Mouse (Mus musculus): ENCODE data around the gene Coro6. TPM values are rescaled to one million over a fixed set of nuclear protein-coding genes. Genes with fewer than 3 reads are reported as not detected.

The Coro6 gene
- polyA plus RNA-seq, 1 experiment from 2014 or later = 0.45 TPM

GRCm38 (mm10) chr11:77501392-77501791 is 39.2 kb downstream of the Coro6 start:
- Histone ChIP-seq H3K4me2 (ENCODE audit: low read depth, low read length) (no peak overlapping the region), H3K4me1 (ENCODE audit: control insufficient read depth, low read depth, low read length) (peaks cover 14% of the 10 kb centered on the region), H3K4me3 (ENCODE audit: low read depth, low read length) (no peak overlapping the region), H3K36me3 (ENCODE audit: control insufficient read depth, insufficient read depth) (peaks cover 9% of the 10 kb centered on the region; the same call in 1 of the 2 replicates), H3K9me3 (replicated peaks; ENCODE audit: control insufficient read depth, low read length) (no peaks in the 10 kb centered on the region), H3K27ac (ENCODE audit: low read length) (no peak overlapping the region), H3K9ac (ENCODE audit: low read depth, low read length) (no peak overlapping the region), H3K27me3 (ENCODE audit: control insufficient read depth, insufficient read depth, low read depth, low read length) (no peaks in the 10 kb centered on the region)
- ATAC-seq (ENCODE audit: low read depth) = no peak
- 15% methylated on average over 5 of the region's 5 CpGs for WGBS (ENCODE audit: insufficient replicate concordance)

DNA sequence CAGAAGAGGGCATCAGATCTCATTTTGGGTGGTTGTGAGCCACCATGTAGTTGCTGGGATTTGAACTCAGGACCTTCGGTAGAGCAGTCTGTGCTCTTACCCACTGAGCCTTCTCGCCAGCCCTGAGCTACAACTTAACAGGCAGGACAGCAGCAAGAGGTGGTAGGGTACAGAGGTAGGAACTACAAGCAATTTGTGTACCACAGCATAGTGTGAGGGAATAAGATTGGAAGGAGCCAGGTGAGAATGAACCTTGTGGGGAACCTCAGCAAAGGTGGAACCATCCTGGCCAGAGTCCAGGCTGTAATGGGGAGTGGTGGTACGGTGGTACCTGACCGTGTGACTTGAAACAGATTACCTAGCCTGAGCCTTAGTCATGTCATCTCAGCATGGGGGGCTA is 39.8 kb downstream of the Coro6 start:
- Histone ChIP-seq H3K36me3 (ENCODE audit: control insufficient read depth, insufficient read depth) (peaks cover 9% of the 10 kb centered on the region; the same call in 1 of the 2 replicates), H3K4me2 (ENCODE audit: low read depth, low read length) (no peak overlapping the region), H3K9ac (ENCODE audit: low read depth, low read length) (no peak overlapping the region), H3K9me3 (replicated peaks; ENCODE audit: control insufficient read depth, low read length) (no peaks in the 10 kb centered on the region), H3K27me3 (ENCODE audit: control insufficient read depth, insufficient read depth, low read depth, low read length) (no peaks in the 10 kb centered on the region), H3K4me3 (ENCODE audit: low read depth, low read length) (no peak overlapping the region), H3K4me1 (ENCODE audit: control insufficient read depth, low read depth, low read length) (peaks cover 11% of the 10 kb centered on the region), H3K27ac (ENCODE audit: low read length) (no peak overlapping the region)
- no peak for ATAC-seq (ENCODE audit: low read depth)
- 80% methylated on average over 4 of the region's 4 CpGs for WGBS (ENCODE audit: insufficient replicate concordance)

GRCm38 (mm10) chr11:77502481-77502880 is 40.3 kb downstream of the Coro6 start:
- H3K4me1 ChIP-seq (ENCODE audit: control insufficient read depth, low read depth, low read length) = peaks cover 6% of the 10 kb centered on the region
- no peaks in the 10 kb centered on the region for H3K9me3 ChIP-seq (replicated peaks; ENCODE audit: control insufficient read depth, low read length)
- H3K4me3 ChIP-seq (ENCODE audit: low read depth, low read length) = no peak overlapping the region
- no peak for ATAC-seq (ENCODE audit: low read depth)
- WGBS (ENCODE audit: insufficient replicate concordance) = 79% methylated on average over 6 of the region's 6 CpGs
- H3K4me2 ChIP-seq (ENCODE audit: low read depth, low read length) = no peak overlapping the region
- H3K9ac ChIP-seq (ENCODE audit: low read depth, low read length) = no peak overlapping the region
- H3K27ac ChIP-seq (ENCODE audit: low read length) = no peak overlapping the region
- no peaks in the 10 kb centered on the region for H3K27me3 ChIP-seq (ENCODE audit: control insufficient read depth, insufficient read depth, low read depth, low read length)
- H3K36me3 ChIP-seq (ENCODE audit: control insufficient read depth, insufficient read depth) = peaks cover 9% of the 10 kb centered on the region; the same call in 1 of the 2 replicates

DNA sequence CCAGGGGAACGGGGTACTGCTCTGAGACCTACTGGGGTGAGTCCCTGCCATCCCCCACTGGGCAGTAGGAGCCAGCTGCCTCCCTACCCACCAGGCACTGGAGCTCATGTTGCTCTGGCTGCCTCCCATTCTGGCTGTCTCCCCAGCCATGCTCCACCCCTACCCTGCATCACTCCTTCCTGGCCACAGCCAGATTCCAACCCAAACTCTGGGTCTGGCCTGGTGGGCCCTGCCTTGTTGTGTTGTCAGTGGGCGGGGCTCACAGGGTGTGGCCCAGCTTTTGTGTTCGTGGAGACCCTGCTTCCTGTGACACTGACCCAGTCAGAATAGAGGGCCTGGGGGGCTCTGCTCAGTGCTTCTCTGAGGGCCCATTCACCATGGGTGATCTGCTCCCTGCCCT is 41.3 kb downstream of the Coro6 start:
- no peak overlapping the region for H3K9ac ChIP-seq (ENCODE audit: low read depth, low read length)
- H3K27ac ChIP-seq (ENCODE audit: low read length) = no peak overlapping the region
- peaks cover 9% of the 10 kb centered on the region; the same call in 1 of the 2 replicates for H3K36me3 ChIP-seq (ENCODE audit: control insufficient read depth, insufficient read depth)

GRCm38 (mm10) chr11:77504377-77504776 is 42.2 kb downstream of the Coro6 start:
- WGBS (ENCODE audit: insufficient replicate concordance) = 86% methylated on average over 19 of the region's 19 CpGs
- no peak overlapping the region for H3K27ac ChIP-seq (ENCODE audit: low read length)
- H3K4me3 ChIP-seq (ENCODE audit: low read depth, low read length) = no peak overlapping the region
- ATAC-seq (ENCODE audit: low read depth) = no peak
- H3K9ac ChIP-seq (ENCODE audit: low read depth, low read length) = no peak overlapping the region
- peaks cover 6% of the 10 kb centered on the region for H3K4me1 ChIP-seq (ENCODE audit: control insufficient read depth, low read depth, low read length)
- H3K36me3 ChIP-seq (ENCODE audit: control insufficient read depth, insufficient read depth) = peaks cover 9% of the 10 kb centered on the region; the same call in 1 of the 2 replicates
- H3K27me3 ChIP-seq (ENCODE audit: control insufficient read depth, insufficient read depth, low read depth, low read length) = no peaks in the 10 kb centered on the region
- no peaks in the 10 kb centered on the region for H3K9me3 ChIP-seq (replicated peaks; ENCODE audit: control insufficient read depth, low read length)
- no peak overlapping the region for H3K4me2 ChIP-seq (ENCODE audit: low read depth, low read length)

More for the DNA sequence above, 41.3 kb downstream of the Coro6 start:
- no peak overlapping the region for H3K4me3 ChIP-seq (ENCODE audit: low read depth, low read length)
- no peak overlapping the region for H3K4me2 ChIP-seq (ENCODE audit: low read depth, low read length)
- WGBS (ENCODE audit: insufficient replicate concordance) = 34% methylated on average over 3 of the region's 3 CpGs
- H3K9me3 ChIP-seq (replicated peaks; ENCODE audit: control insufficient read depth, low read length) = no peaks in the 10 kb centered on the region
- no peaks in the 10 kb centered on the region for H3K27me3 ChIP-seq (ENCODE audit: control insufficient read depth, insufficient read depth, low read depth, low read length)
- ATAC-seq (ENCODE audit: low read depth) = no peak
- H3K4me1 ChIP-seq (ENCODE audit: control insufficient read depth, low read depth, low read length) = peaks cover 5% of the 10 kb centered on the region

DNA sequence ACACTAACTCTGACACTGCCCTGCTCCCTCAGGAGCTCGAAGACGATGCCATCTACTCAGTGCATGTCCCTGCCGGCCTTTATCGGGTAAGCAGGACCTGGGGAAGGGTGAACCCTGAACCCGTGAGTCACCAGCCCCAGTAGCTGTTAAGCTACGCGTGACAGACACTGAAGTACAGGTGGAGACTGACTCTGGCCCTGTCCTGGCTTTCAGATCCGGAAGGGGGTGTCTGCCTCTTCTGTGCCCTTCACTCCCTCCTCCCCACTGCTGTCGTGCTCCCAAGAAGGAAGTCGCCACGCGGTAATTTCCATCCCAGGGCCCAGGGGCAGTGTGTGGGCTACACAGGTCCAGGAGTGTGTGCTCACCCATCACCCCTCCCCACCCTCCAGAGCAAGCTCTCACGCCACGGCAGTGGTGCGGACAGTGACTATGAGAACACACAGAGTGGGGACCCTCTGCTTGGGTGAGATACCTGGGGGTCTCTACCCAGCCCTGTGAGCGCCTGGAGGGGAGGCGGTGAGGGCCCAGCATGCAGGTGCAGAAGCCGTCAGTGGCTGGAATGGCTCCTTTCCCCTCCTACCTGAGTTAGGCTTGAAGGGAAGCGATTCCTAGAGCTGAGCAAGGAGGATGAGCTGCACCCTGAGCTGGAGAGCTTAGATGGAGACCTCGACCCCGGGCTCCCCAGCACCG is 43.2 kb downstream of the Coro6 start:
- no peak for ATAC-seq (ENCODE audit: low read depth)
- Histone ChIP-seq H3K9me3 (replicated peaks; ENCODE audit: control insufficient read depth, low read length) (no peaks in the 10 kb centered on the region), H3K27ac (ENCODE audit: low read length) (no peak overlapping the region), H3K4me2 (ENCODE audit: low read depth, low read length) (no peak overlapping the region), H3K4me1 (ENCODE audit: control insufficient read depth, low read depth, low read length) (peaks cover 6% of the 10 kb centered on the region), H3K9ac (ENCODE audit: low read depth, low read length) (no peak overlapping the region), H3K4me3 (ENCODE audit: low read depth, low read length) (no peak overlapping the region), H3K36me3 (ENCODE audit: control insufficient read depth, insufficient read depth) (peaks cover 9% of the 10 kb centered on the region; the same call in 1 of the 2 replicates), H3K27me3 (ENCODE audit: control insufficient read depth, insufficient read depth, low read depth, low read length) (no peaks in the 10 kb centered on the region)
- WGBS (ENCODE audit: insufficient replicate concordance) = 83% methylated on average over 22 of the region's 22 CpGs

DNA sequence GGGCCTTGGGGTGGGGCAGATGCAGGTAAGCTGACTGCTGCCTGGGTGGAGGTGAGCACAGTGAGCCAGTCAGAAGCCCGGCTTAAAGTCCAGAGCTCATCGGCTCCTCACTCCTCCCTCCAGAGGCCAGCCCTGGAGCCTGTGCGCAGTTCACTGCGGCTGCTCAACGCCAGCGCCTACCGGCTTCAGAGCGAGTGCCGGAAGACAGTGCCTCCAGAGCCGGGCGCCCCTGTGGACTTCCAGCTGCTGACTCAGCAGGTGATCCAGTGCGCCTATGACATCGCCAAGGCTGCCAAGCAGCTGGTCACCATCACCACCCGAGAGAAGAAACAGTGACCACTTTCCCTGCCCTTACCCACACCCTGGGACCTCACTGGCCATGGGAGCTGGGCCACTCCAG is 44.1 kb downstream of the Coro6 start:
- Histone ChIP-seq H3K9ac (ENCODE audit: low read depth, low read length) (no peak overlapping the region), H3K9me3 (replicated peaks; ENCODE audit: control insufficient read depth, low read length) (no peaks in the 10 kb centered on the region), H3K27me3 (ENCODE audit: control insufficient read depth, insufficient read depth, low read depth, low read length) (no peaks in the 10 kb centered on the region), H3K4me3 (ENCODE audit: low read depth, low read length) (no peak overlapping the region), H3K36me3 (ENCODE audit: control insufficient read depth, insufficient read depth) (peaks cover 9% of the 10 kb centered on the region; the same call in 1 of the 2 replicates), H3K4me1 (ENCODE audit: control insufficient read depth, low read depth, low read length) (peaks cover 6% of the 10 kb centered on the region), H3K4me2 (ENCODE audit: low read depth, low read length) (no peak overlapping the region), H3K27ac (ENCODE audit: low read length) (no peak overlapping the region)
- ATAC-seq (ENCODE audit: low read depth) = no peak
- 94% methylated on average over 14 of the region's 14 CpGs for WGBS (ENCODE audit: insufficient replicate concordance)

- Histone ChIP-seq H3K9me3 (replicated peaks; ENCODE audit: control insufficient read depth, low read length) (no peaks in the 10 kb centered on the region), H3K4me2 (ENCODE audit: low read depth, low read length) (no peak overlapping the region), H3K27ac (ENCODE audit: low read length) (no peak overlapping the region), H3K36me3 (ENCODE audit: control insufficient read depth, insufficient read depth) (peaks cover 9% of the 10 kb centered on the region; the same call in 1 of the 2 replicates), H3K4me1 (ENCODE audit: control insufficient read depth, low read depth, low read length) (peaks cover 6% of the 10 kb centered on the region), H3K9ac (ENCODE audit: low read depth, low read length) (no peak overlapping the region), H3K4me3 (ENCODE audit: low read depth, low read length) (no peak overlapping the region), H3K27me3 (ENCODE audit: control insufficient read depth, insufficient read depth, low read depth, low read length) (no peaks in the 10 kb centered on the region)
- WGBS (ENCODE audit: insufficient replicate concordance) = 73% methylated on average over 6 of the region's 6 CpGs
- ATAC-seq (ENCODE audit: low read depth) = no peak
Measured at GRCm38 (mm10) chr11:77506941-77507340, 44.7 kb downstream of the Coro6 start.

DNA sequence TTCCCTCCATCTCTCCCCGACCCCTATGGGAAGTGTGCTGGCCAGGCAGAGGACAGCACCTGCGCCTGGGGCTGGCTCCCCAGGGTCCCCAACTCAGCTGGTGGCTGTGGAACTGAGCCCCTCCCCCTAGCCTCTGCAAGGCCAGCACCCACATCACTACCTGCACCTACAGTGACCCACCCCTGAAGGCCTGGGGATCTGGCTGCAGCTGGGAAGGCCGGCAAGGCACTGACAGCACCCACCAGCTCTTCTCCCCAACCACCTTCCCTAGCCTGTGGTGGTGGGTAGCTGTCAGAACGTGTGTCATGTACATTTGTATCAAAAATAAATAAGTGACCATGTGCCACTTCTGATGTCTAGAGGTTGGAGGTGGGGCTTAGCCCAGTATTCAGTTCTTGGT is 45.2 kb downstream of the Coro6 start:
- H3K4me3 ChIP-seq (ENCODE audit: low read depth, low read length) = no peak overlapping the region
- 63% methylated on average over 4 of the region's 4 CpGs for WGBS (ENCODE audit: insufficient replicate concordance)
- peaks cover 9% of the 10 kb centered on the region for H3K4me1 ChIP-seq (ENCODE audit: control insufficient read depth, low read depth, low read length)
- H3K9ac ChIP-seq (ENCODE audit: low read depth, low read length) = no peak overlapping the region
- no peaks in the 10 kb centered on the region for H3K27me3 ChIP-seq (ENCODE audit: control insufficient read depth, insufficient read depth, low read depth, low read length)
- H3K4me2 ChIP-seq (ENCODE audit: low read depth, low read length) = no peak overlapping the region
- H3K36me3 ChIP-seq (ENCODE audit: control insufficient read depth, insufficient read depth) = peaks cover 9% of the 10 kb centered on the region; the same call in 1 of the 2 replicates
- no peaks in the 10 kb centered on the region for H3K9me3 ChIP-seq (replicated peaks; ENCODE audit: control insufficient read depth, low read length)
- no peak for ATAC-seq (ENCODE audit: low read depth)
- no peak overlapping the region for H3K27ac ChIP-seq (ENCODE audit: low read length)

Measured in liver, embryonic 16.5 days (tissue).